Mouse (Mus musculus): ENCODE measurements around the gene Ier5. TPM values are rescaled to one million over a fixed set of nuclear protein-coding genes. Genes with fewer than 3 reads are reported as not detected.

Ier5 gene
- 1.6 and 1.9 TPM in 2 replicates for polyA plus RNA-seq (2015; fragmentation: Nextera tagmentation; extraction: Ambion mirVana)

GRCm38 (mm10) chr1:155099280-155099848 lies at the start of gene Ier5:
Gene Ier5, minus strand, starts transcription at chr1:155099636.
- ATAC-seq (ENCODE audit: low read depth) (peak; percentile 90), DNase-seq (peak; percentile 95)
- no peaks in the 10 kb centered on the region for H3K27me3 ChIP-seq
- under 1% methylated on average over 40 of the region's 40 CpGs for WGBS (ENCODE audit: insufficient replicate concordance)
- no peaks in the 10 kb centered on the region for H3K36me3 ChIP-seq
- peak within 1 kb of the TSS; percentile 78 for H3K4me2 ChIP-seq
- H3K9ac ChIP-seq: peak within 1 kb of the TSS; percentile 99
- peak within 1 kb of the TSS; percentile 99 for H3K4me3 ChIP-seq (replicated peaks)
- H3K4me1 ChIP-seq (replicated peaks): peaks cover 27% of the 10 kb centered on the region
- H3K27ac ChIP-seq: peak within 1 kb of the TSS; percentile 94
- H3K9me3 ChIP-seq (replicated peaks): no peaks in the 10 kb centered on the region

- no peak overlapping the region for H3K27ac ChIP-seq
- WGBS (ENCODE audit: insufficient replicate concordance): 63% methylated on average over 2 of the region's 2 CpGs
- ATAC-seq (ENCODE audit: low read depth) (no peak), DNase-seq (no peak)
- no peaks in the 10 kb centered on the region for H3K27me3 ChIP-seq
- H3K9ac ChIP-seq: no peak overlapping the region
- no peaks in the 10 kb centered on the region for H3K9me3 ChIP-seq (replicated peaks)
- H3K4me2 ChIP-seq: no peak overlapping the region
- H3K4me3 ChIP-seq (replicated peaks): no peak overlapping the region
- no peaks in the 10 kb centered on the region for H3K36me3 ChIP-seq
- H3K4me1 ChIP-seq (replicated peaks): peaks cover 5% of the 10 kb centered on the region; the same call in 1 of the 2 replicates
Measured at GRCm38 (mm10) chr1:155147228-155147627, 47.8 kb upstream of the Ier5 start.

GRCm38 (mm10) chr1:155146572-155146980 lies 47.1 kb upstream of the Ier5 start, which contains the start of gene Mr1:
Gene Mr1, minus strand, starts transcription at chr1:155146814.
- Histone ChIP-seq H3K4me3 (replicated peaks) (peak within 1 kb of the TSS; percentile 37), H3K36me3 (no peaks in the 10 kb centered on the region), H3K4me1 (replicated peaks) (peaks cover 5% of the 10 kb centered on the region; the same call in 1 of the 2 replicates), H3K9me3 (replicated peaks) (no peaks in the 10 kb centered on the region), H3K4me2 (peak within 1 kb of the TSS; percentile 30), H3K9ac (peak within 1 kb of the TSS; percentile 24; the same call in 1 of the 2 replicates), H3K27ac (no peak within 1 kb of the TSS), H3K27me3 (no peaks in the 10 kb centered on the region)
- ATAC-seq (ENCODE audit: low read depth) (peak; percentile 63), DNase-seq (no peak)
- 52% methylated on average over 8 of the region's 8 CpGs for WGBS (ENCODE audit: insufficient replicate concordance)

- no peaks in the 10 kb centered on the region for H3K9me3 ChIP-seq (replicated peaks)
- no peak overlapping the region for H3K4me3 ChIP-seq (replicated peaks)
- no peak for DNase-seq
- H3K9ac ChIP-seq: no peak overlapping the region
- H3K27ac ChIP-seq: no peak overlapping the region
- no peaks in the 10 kb centered on the region for H3K36me3 ChIP-seq
- no peaks in the 10 kb centered on the region for H3K27me3 ChIP-seq
- no peak for ATAC-seq (ENCODE audit: low read depth)
- H3K4me2 ChIP-seq: peak overlapping the region; percentile 30; the same call in 1 of the 2 replicates
- WGBS (ENCODE audit: insufficient replicate concordance): 28% methylated on average over 6 of the region's 6 CpGs
- H3K4me1 ChIP-seq (replicated peaks): peaks cover 5% of the 10 kb centered on the region; the same call in 1 of the 2 replicates
Measured at GRCm38 (mm10) chr1:155145620-155146019, 46.2 kb upstream of the Ier5 start.

- Histone ChIP-seq H3K27ac (no peak overlapping the region), H3K9me3 (replicated peaks) (no peaks in the 10 kb centered on the region), H3K4me2 (no peak overlapping the region), H3K9ac (no peak overlapping the region), H3K4me1 (replicated peaks) (0 out of 2 replicates have a peak, but pooled peaks cover 2% of the 10 kb centered on the region), H3K4me3 (replicated peaks) (no peak overlapping the region), H3K36me3 (no peaks in the 10 kb centered on the region), H3K27me3 (no peaks in the 10 kb centered on the region)
- ATAC-seq (ENCODE audit: low read depth) (no peak), DNase-seq (peak; percentile 46)
- 42% methylated on average over 2 of the region's 2 CpGs for WGBS (ENCODE audit: insufficient replicate concordance)
Measured at GRCm38 (mm10) chr1:155140076-155140475, 40.6 kb upstream of the Ier5 start.

- no peak overlapping the region for H3K4me3 ChIP-seq (replicated peaks)
- no peak overlapping the region for H3K9ac ChIP-seq
- no peaks in the 10 kb centered on the region for H3K27me3 ChIP-seq
- H3K4me2 ChIP-seq: no peak overlapping the region
- no peak for ATAC-seq (ENCODE audit: low read depth)
- no peak for DNase-seq
- no peaks in the 10 kb centered on the region for H3K4me1 ChIP-seq (replicated peaks)
- H3K27ac ChIP-seq: no peak overlapping the region
- 60% methylated on average over 7 of the region's 7 CpGs for WGBS (ENCODE audit: insufficient replicate concordance)
- H3K9me3 ChIP-seq (replicated peaks): no peaks in the 10 kb centered on the region
- H3K36me3 ChIP-seq: no peaks in the 10 kb centered on the region
Measured at GRCm38 (mm10) chr1:155138795-155139194, 39.4 kb upstream of the Ier5 start.

GRCm38 (mm10) chr1:155134866-155135265 lies 35.4 kb upstream of the Ier5 start:
- no peak for DNase-seq
- no peak overlapping the region for H3K4me2 ChIP-seq
- H3K36me3 ChIP-seq: no peaks in the 10 kb centered on the region
- no peaks in the 10 kb centered on the region for H3K4me1 ChIP-seq (replicated peaks)
- no peak overlapping the region for H3K27ac ChIP-seq
- no peak overlapping the region for H3K9ac ChIP-seq
- H3K27me3 ChIP-seq: no peaks in the 10 kb centered on the region
- no peaks in the 10 kb centered on the region for H3K9me3 ChIP-seq (replicated peaks)
- ATAC-seq (ENCODE audit: low read depth): no peak
- H3K4me3 ChIP-seq (replicated peaks): no peak overlapping the region
- 45% methylated on average over 8 of the region's 8 CpGs for WGBS (ENCODE audit: insufficient replicate concordance)

- no peak overlapping the region for H3K27ac ChIP-seq
- ATAC-seq (ENCODE audit: low read depth): no peak
- no peak overlapping the region for H3K4me2 ChIP-seq
- no peaks in the 10 kb centered on the region for H3K9me3 ChIP-seq (replicated peaks)
- no peak overlapping the region for H3K4me3 ChIP-seq (replicated peaks)
- H3K27me3 ChIP-seq: no peaks in the 10 kb centered on the region
- H3K36me3 ChIP-seq: no peaks in the 10 kb centered on the region
- no peak for DNase-seq
- WGBS (ENCODE audit: insufficient replicate concordance): 69% methylated on average over 5 of the region's 5 CpGs
- no peaks in the 10 kb centered on the region for H3K4me1 ChIP-seq (replicated peaks)
- no peak overlapping the region for H3K9ac ChIP-seq
Measured at GRCm38 (mm10) chr1:155127429-155127934, 28.0 kb upstream of the Ier5 start.

GRCm38 (mm10) chr1:155126716-155127115 lies 27.3 kb upstream of the Ier5 start:
- no peak for ATAC-seq (ENCODE audit: low read depth)

GRCm38 (mm10) chr1:155124397-155124796 lies 25.0 kb upstream of the Ier5 start:
- no peaks in the 10 kb centered on the region for H3K36me3 ChIP-seq
- no peak overlapping the region for H3K4me2 ChIP-seq
- H3K4me1 ChIP-seq (replicated peaks): no peaks in the 10 kb centered on the region
- H3K27ac ChIP-seq: no peak overlapping the region
- H3K9ac ChIP-seq: no peak overlapping the region
- DNase-seq (no peak), ATAC-seq (ENCODE audit: low read depth) (no peak)
- no peaks in the 10 kb centered on the region for H3K9me3 ChIP-seq (replicated peaks)
- WGBS (ENCODE audit: insufficient replicate concordance): 82% methylated on average over 5 of the region's 5 CpGs
- H3K27me3 ChIP-seq: no peaks in the 10 kb centered on the region
- H3K4me3 ChIP-seq (replicated peaks): no peak overlapping the region

More at GRCm38 (mm10) chr1:155126716-155127115, 27.3 kb upstream of the Ier5 start:
- no peaks in the 10 kb centered on the region for H3K4me1 ChIP-seq (replicated peaks)
- no peaks in the 10 kb centered on the region for H3K27me3 ChIP-seq
- H3K4me2 ChIP-seq: no peak overlapping the region
- H3K9ac ChIP-seq: no peak overlapping the region
- no peak overlapping the region for H3K4me3 ChIP-seq (replicated peaks)
- no peak overlapping the region for H3K27ac ChIP-seq
- no peak for DNase-seq
- no peaks in the 10 kb centered on the region for H3K9me3 ChIP-seq (replicated peaks)
- 64% methylated on average over 5 of the region's 5 CpGs for WGBS (ENCODE audit: insufficient replicate concordance)
- no peaks in the 10 kb centered on the region for H3K36me3 ChIP-seq

GRCm38 (mm10) chr1:155121977-155122939 lies 22.8 kb upstream of the Ier5 start:
- Histone ChIP-seq H3K36me3 (no peaks in the 10 kb centered on the region), H3K4me1 (replicated peaks) (no peaks in the 10 kb centered on the region), H3K27me3 (no peaks in the 10 kb centered on the region), H3K27ac (no peak overlapping the region), H3K4me3 (replicated peaks) (no peak overlapping the region), H3K9ac (no peak overlapping the region), H3K4me2 (no peak overlapping the region), H3K9me3 (replicated peaks) (no peaks in the 10 kb centered on the region)
- WGBS (ENCODE audit: insufficient replicate concordance): 64% methylated on average over 21 of the region's 21 CpGs
- DNase-seq (no peak), ATAC-seq (ENCODE audit: low read depth) (no peak)

Data from liver, embryonic 13.5 days (tissue).